Mouse (Mus musculus) CH12.LX (cell line): Measurements from ENCODE around the gene Fam129c. TPM values are rescaled to one million over a fixed set of nuclear protein-coding genes. Genes with fewer than 3 reads are reported as not detected.
A peak's percentile ranks its signal among the peaks of the same experiment; 100 is the strongest.

ENCODE experiments used
- DNase-seq: peaks from one replicate; pipeline ENCODE4 v3.0.0-alpha.2; 2013; ENCODE audit errors: extremely low read depth
- H3K27ac ChIP-seq: 2 replicates; pipeline ENCODE4 v1.5.1; 2012; ENCODE audit warnings: low read depth, mild to moderate bottlenecking, control low read depth, moderate library complexity; ENCODE audit not compliant: insufficient read depth
- H3K27me3 ChIP-seq: replicated peaks from 2 replicates; pipeline ENCODE3; 2012; ENCODE audit warnings: inconsistent platforms
- H3K36me3 ChIP-seq, 2 experiments: replicated peaks in 1 of 2; 2 replicates each; pipeline versions ENCODE3 to v1.6.1; 2012; ENCODE audit warnings: inconsistent platforms in 1 of 2, low read length in 1 of 2, mild to moderate bottlenecking in 1 of 2, mixed read lengths in 1 of 2, moderate library complexity in 1 of 2; ENCODE audit not compliant: control insufficient read depth in 1 of 2, insufficient read depth in 1 of 2
- H3K4me1 ChIP-seq, 2 experiments: 2 replicates each; pipeline ENCODE4 v1.6.1; 2012; ENCODE audit warnings: inconsistent platforms in 1 of 2, moderate library complexity in 1 of 2; ENCODE audit not compliant: insufficient read depth in 2 of 2, control insufficient read depth in 1 of 2
- H3K4me2 ChIP-seq: 2 replicates; pipeline ENCODE4 v1.6.1; 2012; ENCODE audit warnings: low read depth, mild to moderate bottlenecking, control low read depth; ENCODE audit not compliant: poor library complexity, insufficient read depth, severe bottlenecking
- H3K4me3 ChIP-seq, 3 experiments: fragments of 150-350 bp in 1 of 3; sonication (generic) in 1 of 3; replicated peaks in 1 of 3; 2 replicates each; pipeline versions ENCODE3 to v1.5.1; 2011 to 2012; ENCODE audit warnings: low read depth in 2 of 3, low read length in 2 of 3, mild to moderate bottlenecking in 2 of 3, moderate library complexity in 2 of 3, control low read depth in 1 of 3, improper control_type of control experiment in 1 of 3, inconsistent platforms in 1 of 3, mixed read lengths in 1 of 3; ENCODE audit not compliant: poor library complexity in 1 of 3
- H3K79me2 ChIP-seq: replicated peaks from 2 replicates; pipeline ENCODE4 v1.6.1; 2012; ENCODE audit warnings: mild to moderate bottlenecking, moderate library complexity; ENCODE audit not compliant: control insufficient read depth, poor library complexity, insufficient read depth, severe bottlenecking; ENCODE audit errors: extremely low read depth
- H3K9ac ChIP-seq: 2 replicates; pipeline ENCODE4 v1.6.1; 2012; ENCODE audit warnings: low read depth, mild to moderate bottlenecking, control low read depth, moderate library complexity; ENCODE audit not compliant: insufficient read depth
- H3K9me3 ChIP-seq: replicated peaks from 2 replicates; pipeline ENCODE3; 2012; ENCODE audit warnings: low read length, inconsistent platforms, mixed read lengths
- BHLHE40 ChIP-seq: IDR thresholded peaks from 2 replicates; pipeline ENCODE4 v1.6.1; 2011; ENCODE audit warnings: mild to moderate bottlenecking, low read depth, low read length, improper control_type of control experiment
- CHD2 ChIP-seq: IDR thresholded peaks from 2 replicates; pipeline ENCODE4 v1.6.1; 2011; ENCODE audit warnings: low read length, improper control_type of control experiment
- CTCF ChIP-seq, 2 experiments: IDR thresholded peaks in 1 of 2; conservative IDR thresholded peaks in 1 of 2; 2 replicates each; pipeline ENCODE4 v1.5.1; 2011 to 2012; ENCODE audit warnings: low read depth in 2 of 2, low read length in 2 of 2, improper control_type of control experiment in 1 of 2, inconsistent platforms in 1 of 2, mild to moderate bottlenecking in 1 of 2, moderate library complexity in 1 of 2
- E2F4 ChIP-seq: IDR thresholded peaks from 2 replicates; pipeline ENCODE4 v1.6.1; 2011; ENCODE audit warnings: low read depth, low read length, improper control_type of control experiment; ENCODE audit not compliant: insufficient replicate concordance
- EP300 ChIP-seq: IDR thresholded peaks from 2 replicates; pipeline ENCODE4 v1.6.1; 2011; ENCODE audit warnings: low read length, improper control_type of control experiment
- ETS1 ChIP-seq: conservative IDR thresholded peaks from 2 replicates; pipeline ENCODE4 v1.6.1; 2012; ENCODE audit warnings: low read depth, mild to moderate bottlenecking, inconsistent platforms, low read length, improper control_type of control experiment, moderate library complexity
- IRF4 ChIP-seq: IDR thresholded peaks from 2 replicates; pipeline ENCODE4 v1.6.1; 2014; ENCODE audit warnings: low read depth, mild to moderate bottlenecking, inconsistent platforms, low read length, improper control_type of control experiment
- JUND ChIP-seq: conservative IDR thresholded peaks from 2 replicates; pipeline ENCODE4 v1.6.1; 2011; ENCODE audit warnings: low read depth, low read length, improper control_type of control experiment
- KAT2A ChIP-seq: IDR thresholded peaks from 2 replicates; pipeline ENCODE4 v1.6.1; 2012; ENCODE audit warnings: low read length, improper control_type of control experiment, inconsistent platforms; ENCODE audit not compliant: insufficient replicate concordance
- MAFK ChIP-seq: IDR thresholded peaks from 2 replicates; pipeline ENCODE4 v1.6.1; 2011; ENCODE audit warnings: low read length, improper control_type of control experiment; ENCODE audit not compliant: insufficient replicate concordance
- MAX ChIP-seq: IDR thresholded peaks from 2 replicates; pipeline ENCODE4 v1.6.1; 2011; ENCODE audit warnings: low read length, improper control_type of control experiment
- MAZ ChIP-seq: IDR thresholded peaks from 2 replicates; pipeline ENCODE4 v1.6.1; 2012; ENCODE audit warnings: low read depth, mild to moderate bottlenecking, inconsistent platforms, low read length, improper control_type of control experiment, moderate library complexity
- MYC ChIP-seq: IDR thresholded peaks from 2 replicates; pipeline ENCODE4 v1.6.1; 2011; ENCODE audit warnings: low read depth, mild to moderate bottlenecking, improper control_type of control experiment, low read length
- NELFE ChIP-seq: IDR thresholded peaks from 2 replicates; pipeline ENCODE4 v1.6.1; 2011; ENCODE audit warnings: low read depth, low read length, improper control_type of control experiment
- POLR2A ChIP-seq: IDR thresholded peaks from 2 replicates; pipeline ENCODE4 v1.6.1; 2011; ENCODE audit warnings: low read depth, mild to moderate bottlenecking, improper control_type of control experiment, low read length
- POLR2AphosphoS2 ChIP-seq: IDR thresholded peaks from 2 replicates; pipeline ENCODE4 v1.6.1; 2011; ENCODE audit warnings: low read depth, low read length, improper control_type of control experiment
- RAD21 ChIP-seq: IDR thresholded peaks from 2 replicates; pipeline ENCODE4 v1.6.1; 2011; ENCODE audit warnings: low read depth, mild to moderate bottlenecking, low read length, improper control_type of control experiment, moderate library complexity
- SMC3 ChIP-seq: IDR thresholded peaks from 2 replicates; pipeline ENCODE4 v1.6.1; 2011; ENCODE audit warnings: low read depth, low read length, improper control_type of control experiment
- USF2 ChIP-seq: conservative IDR thresholded peaks from 2 replicates; pipeline ENCODE4 v1.6.1; 2011; ENCODE audit warnings: low read depth, low read length, improper control_type of control experiment
- ZKSCAN1 ChIP-seq: IDR thresholded peaks from 2 replicates; pipeline ENCODE4 v1.6.1; 2012; ENCODE audit warnings: low read depth, inconsistent platforms, low read length, improper control_type of control experiment, borderline replicate concordance
- ZMIZ1 ChIP-seq: IDR thresholded peaks from 2 replicates; pipeline ENCODE4 v1.6.1; 2012; ENCODE audit warnings: low read depth, mild to moderate bottlenecking, inconsistent platforms, low read length, improper control_type of control experiment
- ZNF384 ChIP-seq: IDR thresholded peaks from 2 replicates; pipeline ENCODE4 v1.6.1; 2012; ENCODE audit warnings: low read depth, low read length, improper control_type of control experiment, inconsistent platforms
- dilution Hi-C: fragments of 300-500 bp; cut with MboI; formaldehyde crosslinking; loops from 2 replicates; pipeline ENCODE4 v1.14.3; 2020; ENCODE audit warnings: low sequenced_read_pairs; ENCODE audit not compliant: extremely low pct_unique_long_range_greater_than_20kb, extremely low pct_ligation_motif_present
- in situ Hi-C: fragments of 300-500 bp; cut with MboI; formaldehyde crosslinking; loops from 3 replicates; pipeline ENCODE4 v1.14.3; 2019; ENCODE audit warnings: low sequenced_read_pairs, low pct_ligation_motif_present, low pct_unique_long_range_greater_than_20kb, mixed read lengths
- polyA plus RNA-seq: library from polyadenylated mRNA; unstranded; fragments of >175 nt; gene quantifications from 2 replicates; pipeline ENCODE4 v1.2.1, GENCODE M21; 2012; ENCODE audit warnings: low read depth; ENCODE audit not compliant: insufficient read length
- total RNA-seq, 2 experiments: library from RNA; depleted of rRNA; stranded (reverse); fragments of 300-350 nt in 1 of 2; fragments of >200 nt in 1 of 2; gene quantifications; 2 replicates each; pipeline ENCODE4 v1.2.3; 2012 to 2014

Gene Fam129c
- total and polyA plus RNA-seq, 3 experiments, result 89.2 to 98.6 (median 95.2) TPM

DNA sequence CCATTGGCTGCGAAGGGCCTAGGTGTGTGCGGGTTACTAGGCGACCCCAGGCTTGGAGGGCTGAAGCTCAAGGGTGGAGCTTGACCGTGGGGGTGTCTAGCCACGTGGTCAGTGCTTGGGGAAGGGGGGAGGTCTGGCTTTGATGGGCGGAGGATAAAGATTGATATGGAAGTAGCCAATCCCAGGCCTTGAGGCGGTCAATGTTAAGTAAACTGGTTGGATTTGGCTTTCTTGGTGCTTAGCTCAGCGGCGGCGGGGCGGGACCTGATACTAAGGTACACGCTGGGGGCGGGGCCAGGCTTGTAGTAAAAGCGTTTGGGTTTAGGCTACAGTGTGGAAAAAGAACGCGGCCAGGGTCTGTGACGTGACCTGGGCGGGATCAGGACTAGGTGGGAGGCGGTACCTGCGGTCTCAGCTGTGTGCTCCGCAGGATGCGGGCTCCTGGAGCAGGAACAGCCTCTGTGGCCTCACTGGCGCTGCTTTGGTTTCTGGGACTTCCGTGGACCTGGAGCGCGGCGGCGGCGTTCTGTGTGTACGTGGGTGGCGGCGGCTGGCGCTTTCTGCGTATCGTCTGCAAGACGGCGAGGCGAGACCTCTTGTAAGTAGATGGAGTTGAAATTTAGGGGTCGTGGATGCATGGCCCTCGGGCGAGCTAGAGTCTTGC lies 27.0 kb upstream of the Fam129c start (continued):
- TF ChIP-seq USF2, result no peak; the same call in none of the 2 replicates
- TF ChIP-seq MAX, result peak; percentile 80
- no peak for TF ChIP-seq POLR2AphosphoS2
- TF ChIP-seq JUND, result no peak
- TF ChIP-seq MAZ, result no peak
- no peak for TF ChIP-seq CHD2
- no peak for TF ChIP-seq CTCF (conservative IDR thresholded peaks at IDR 0.05 in 1 of 2, IDR thresholded peaks at IDR 0.05 in 1 of 2; ENCODE audit: low read depth in 2 of 2, low read length in 2 of 2)
- no peak for TF ChIP-seq ZKSCAN1
- 0 out of 2 replicates have a peak, but pooled peaks have one; percentile 12 for TF ChIP-seq ETS1
- TF ChIP-seq EP300, result no peak
- TF ChIP-seq BHLHE40, result no peak

- Histone ChIP-seq H3K4me2 (no peak overlapping the region), H3K9me3 (no peaks in the 10 kb centered on the region), H3K27ac (no peak overlapping the region), H3K4me1 (peaks cover 10 to 13% of the 10 kb centered on the region in 2 experiments), H3K79me2 (no peaks in the 10 kb centered on the region), H3K4me3 (no peak overlapping the region)
- dilution Hi-C loops, result no loop called here
- peak in 1 of 2 experiments; percentile 18; a peak in 2 of 4 replicates for TF ChIP-seq CTCF (conservative IDR thresholded peaks at IDR 0.05 in 1 of 2, IDR thresholded peaks at IDR 0.05 in 1 of 2; ENCODE audit: low read depth in 2 of 2, low read length in 2 of 2)
- TF ChIP-seq IRF4, result no peak
- TF ChIP-seq KAT2A, result no peak
- TF ChIP-seq MAX, result no peak
- no peak for TF ChIP-seq MAFK
- TF ChIP-seq, all 38 proteins: peak for 1
- Histone ChIP-seq H3K36me3 (no peaks in the 10 kb centered on the region), H3K27me3 (peaks cover 3% of the 10 kb centered on the region), H3K9ac (no peak overlapping the region)
- in situ Hi-C loops, result no loop called here
- DNase-seq, result no peak
These were observed 25.4 kb upstream of the Fam129c start for GRCm38 (mm10) chr8:71572077-71572476.

- Histone ChIP-seq H3K9ac (no peak overlapping the region), H3K36me3 (no peaks in the 10 kb centered on the region), H3K27ac (no peak overlapping the region), H3K9me3 (no peaks in the 10 kb centered on the region), H3K27me3 (peaks cover 2% of the 10 kb centered on the region), H3K4me2 (no peak overlapping the region), H3K4me3 (no peak overlapping the region), H3K79me2 (no peaks in the 10 kb centered on the region), H3K4me1 (peaks cover 10 to 13% of the 10 kb centered on the region in 2 experiments)
- dilution Hi-C loops (no loop called here), in situ Hi-C loops (no loop called here)
- TF ChIP-seq MYC (no peak), MAX (no peak), E2F4 (no peak), POLR2A (no peak), KAT2A (no peak), POLR2AphosphoS2 (no peak), ZMIZ1 (no peak), NELFE (no peak), JUND (no peak), EP300 (no peak), ZNF384 (no peak), BHLHE40 (no peak), USF2 (no peak), CHD2 (no peak), MAFK (no peak), CTCF (conservative IDR thresholded peaks at IDR 0.05 in 1 of 2, IDR thresholded peaks at IDR 0.05 in 1 of 2; ENCODE audit: low read depth in 2 of 2, low read length in 2 of 2) (no peak), SMC3 (no peak), RAD21 (no peak), ZKSCAN1 (no peak)
- no peak for DNase-seq
These were observed 24.4 kb upstream of the Fam129c start for GRCm38 (mm10) chr8:71572847-71573633.
